Mouse (Mus musculus) liver, adult 2 months (tissue): Measurements from ENCODE around the gene Mecom. TPM values are rescaled to one million over a fixed set of nuclear protein-coding genes. Genes with fewer than 3 reads are reported as not detected.

Experiments used
- DNase-seq: peaks from one replicate; pipeline ENCODE4 v3.0.0-alpha.2; 2011; ENCODE audit warnings: low read depth, low spot score; ENCODE audit errors: extremely low read depth
- H3K27ac ChIP-seq: fragments of 200-500 bp; replicated peaks from 2 replicates; pipeline ENCODE4 v1.5.1; 2012; ENCODE audit warnings: low read depth, mild to moderate bottlenecking, control low read depth, inconsistent platforms, low read length; ENCODE audit not compliant: insufficient read depth
- H3K27me3 ChIP-seq: fragments of 200-500 bp; 2 replicates; pipeline ENCODE4 v1.6.1; 2012; ENCODE audit warnings: mild to moderate bottlenecking, moderate library complexity, low read length, inconsistent platforms; ENCODE audit not compliant: control insufficient read depth, insufficient read depth
- H3K36me3 ChIP-seq: fragments of 200-500 bp; 2 replicates; pipeline ENCODE4 v1.6.1; 2012; ENCODE audit warnings: low read length, inconsistent platforms; ENCODE audit not compliant: control insufficient read depth, insufficient read depth
- H3K4me1 ChIP-seq: fragments of 200-500 bp; 2 replicates; pipeline ENCODE4 v1.6.1; 2011; ENCODE audit warnings: low read length; ENCODE audit not compliant: control insufficient read depth, insufficient read depth
- H3K4me3 ChIP-seq: fragments of 200-500 bp; 2 replicates; pipeline ENCODE4 v1.5.1; 2011; ENCODE audit warnings: low read depth, mild to moderate bottlenecking, control low read depth, low read length, moderate library complexity; ENCODE audit not compliant: insufficient read depth
- H3K79me2 ChIP-seq: fragments of 200-500 bp; 2 replicates; pipeline ENCODE4 v1.6.1; 2012; ENCODE audit warnings: inconsistent platforms, mild to moderate bottlenecking, low read length, moderate library complexity; ENCODE audit not compliant: control insufficient read depth, insufficient read depth
- H3K9ac ChIP-seq: fragments of 200-500 bp; 2 replicates; pipeline ENCODE4 v1.6.1; 2012; ENCODE audit warnings: low read depth, mild to moderate bottlenecking, control low read depth, inconsistent platforms, low read length
- CTCF ChIP-seq: fragments of 200-500 bp; IDR thresholded peaks from 2 replicates; pipeline ENCODE4 v1.5.1; 2011; ENCODE audit warnings: low read depth, low read length, control low read depth
- POLR2A ChIP-seq: fragments of 200-500 bp; IDR thresholded peaks from 2 replicates; pipeline ENCODE4 v1.6.1; 2011; ENCODE audit warnings: low read length, control low read depth; ENCODE audit not compliant: insufficient read depth; ENCODE audit errors: extremely low read depth
- WGBS: fragments of 180-500 bp; shearing (Covaris S2); methylation state at CpG from one replicate; pipeline ENCODE4 v1.1.7; 2018; 5-methylcytosine and 5-hydroxymethylcytosine counted together
- polyA plus RNA-seq: library from polyadenylated mRNA; depleted of rRNA; stranded (reverse); fragments of >200 nt; gene quantifications from 2 replicates; pipeline ENCODE4 v1.2.3, GENCODE M21; 2012
- total RNA-seq: library from RNA; depleted of rRNA; stranded (reverse); fragments of >200 nt; gene quantifications from 2 replicates; pipeline ENCODE4 v1.2.3, GENCODE M21; 2014

Mecom gene
- total and polyA plus RNA-seq, 2 experiments: 0.39 to 1.4 TPM

DNA sequence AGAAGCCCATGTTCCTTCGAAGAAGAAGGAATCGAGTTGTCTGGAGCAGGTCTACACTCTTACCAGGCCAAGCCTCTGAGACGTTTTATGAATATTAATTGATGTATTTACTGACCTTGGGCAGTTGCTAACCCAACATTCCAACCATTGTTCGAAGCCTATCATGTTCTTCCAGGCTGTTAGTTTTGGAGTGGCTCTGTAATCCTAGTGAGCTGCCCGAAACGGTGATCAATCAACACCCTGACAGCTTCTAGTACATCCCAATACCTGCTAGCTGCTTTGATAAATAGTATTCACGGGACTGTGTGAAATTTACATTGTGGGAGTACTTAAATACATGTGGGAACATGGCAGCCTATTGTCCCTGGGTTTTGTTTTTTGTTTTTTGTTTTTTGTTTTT lies 293.4 kb downstream of the Mecom start:
- no peaks in the 10 kb centered on the region; the same call in 1 of the 2 replicates for H3K4me1 ChIP-seq
- DNase-seq: no peak
- H3K27ac ChIP-seq: no peak overlapping the region
- H3K9ac ChIP-seq: no peak overlapping the region
- 52% methylated on average over 7 of the region's 7 CpGs for WGBS
- TF ChIP-seq POLR2A: no peak
- no peak for TF ChIP-seq CTCF
- no peaks in the 10 kb centered on the region for H3K27me3 ChIP-seq
- no peaks in the 10 kb centered on the region for H3K79me2 ChIP-seq
- no peak overlapping the region for H3K4me3 ChIP-seq
- H3K36me3 ChIP-seq: no peaks in the 10 kb centered on the region

DNA sequence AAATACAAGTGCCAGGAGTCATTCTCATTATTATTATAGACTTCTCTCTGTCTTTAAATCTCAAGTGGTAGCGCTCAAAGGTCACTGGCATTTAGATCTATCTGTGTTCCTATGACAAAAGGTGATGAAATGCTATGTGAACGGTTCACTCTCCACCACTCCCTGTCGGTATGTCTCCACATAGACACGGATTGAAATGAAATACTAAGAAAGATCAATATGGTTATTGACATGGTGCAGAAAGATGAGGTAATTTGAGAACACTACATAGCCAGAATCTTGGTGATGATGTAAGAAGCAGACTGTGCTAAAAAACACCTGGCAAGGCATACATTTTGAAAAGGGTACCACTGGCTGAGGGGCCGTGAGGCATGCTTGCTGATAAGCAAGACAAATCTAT lies 294.1 kb downstream of the Mecom start:
- H3K27ac ChIP-seq: no peak overlapping the region
- TF ChIP-seq CTCF: no peak
- no peak for TF ChIP-seq POLR2A
- no peaks in the 10 kb centered on the region for H3K27me3 ChIP-seq
- DNase-seq: peak; percentile 52
- no peaks in the 10 kb centered on the region for H3K36me3 ChIP-seq
- H3K4me1 ChIP-seq: no peaks in the 10 kb centered on the region; the same call in 1 of the 2 replicates
- H3K4me3 ChIP-seq: no peak overlapping the region
- H3K79me2 ChIP-seq: no peaks in the 10 kb centered on the region
- 25% methylated on average over 5 of the region's 5 CpGs for WGBS
- H3K9ac ChIP-seq: no peak overlapping the region

DNA sequence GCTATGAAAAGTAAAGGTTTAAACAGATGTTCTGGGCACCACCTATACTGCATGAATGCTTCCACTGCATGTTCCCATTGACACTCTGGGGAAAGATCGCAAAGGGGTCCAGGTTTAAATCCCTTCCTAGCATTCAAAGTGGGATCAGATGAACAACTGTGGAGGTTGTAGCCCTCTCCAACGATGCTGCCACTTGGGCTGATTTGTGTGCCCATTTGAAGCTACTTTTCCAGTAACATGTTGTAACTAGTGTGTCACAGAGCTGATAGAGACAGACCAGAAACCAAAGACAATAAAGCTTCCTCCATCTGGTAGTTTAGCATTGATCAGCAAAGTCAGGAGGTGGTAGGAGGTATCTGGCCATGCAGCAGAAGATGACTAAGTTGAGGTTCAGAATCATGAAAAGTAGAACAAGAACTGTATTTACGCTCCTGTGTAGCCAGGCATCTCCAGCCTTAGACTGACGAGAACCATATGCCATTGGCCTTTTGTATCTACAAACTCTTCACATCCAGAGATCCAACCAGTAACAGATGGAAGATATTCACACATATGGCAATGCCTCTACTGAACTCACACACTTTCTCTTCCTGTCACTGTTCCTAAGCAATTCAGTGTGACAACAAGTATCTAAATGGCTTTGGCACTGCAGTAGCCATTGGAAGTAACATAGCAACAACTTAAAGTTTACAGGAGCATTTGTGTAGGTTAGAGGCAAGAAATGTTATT lies 299.0 kb downstream of the Mecom start:
- Histone ChIP-seq H3K27me3 (no peaks in the 10 kb centered on the region), H3K4me3 (no peak overlapping the region), H3K27ac (no peak overlapping the region), H3K4me1 (no peaks in the 10 kb centered on the region), H3K36me3 (no peaks in the 10 kb centered on the region), H3K79me2 (no peaks in the 10 kb centered on the region), H3K9ac (no peak overlapping the region)
- TF ChIP-seq CTCF: no peak
- no peak for TF ChIP-seq POLR2A
- DNase-seq: no peak
- 89% methylated on average over 4 of the region's 4 CpGs for WGBS

DNA sequence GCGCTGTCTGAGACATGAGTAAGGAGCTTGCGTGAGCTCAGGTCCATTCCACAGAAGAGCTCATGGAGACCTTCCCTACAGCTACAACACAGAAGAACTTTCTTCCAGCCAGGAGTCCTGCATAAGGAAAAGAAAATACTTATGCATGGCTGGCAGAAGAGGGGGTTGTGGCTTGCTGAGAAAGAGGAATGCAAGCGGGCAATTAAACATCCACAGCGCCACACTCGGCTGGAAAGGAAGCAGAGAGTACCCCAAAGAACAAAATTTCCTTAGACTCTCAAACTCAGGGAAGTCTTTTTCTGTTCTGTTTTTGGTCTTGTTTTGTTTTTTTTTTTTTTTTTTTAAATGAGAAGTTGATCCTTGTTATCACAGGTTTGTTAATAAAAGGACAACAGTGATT lies 300.6 kb downstream of the Mecom start:
- DNase-seq: no peak
- H3K9ac ChIP-seq: no peak overlapping the region
- no peaks in the 10 kb centered on the region for H3K4me1 ChIP-seq
- H3K79me2 ChIP-seq: no peaks in the 10 kb centered on the region
- 88% methylated on average over 5 of the region's 5 CpGs for WGBS
- no peaks in the 10 kb centered on the region for H3K27me3 ChIP-seq
- TF ChIP-seq POLR2A: no peak
- no peak for TF ChIP-seq CTCF
- H3K36me3 ChIP-seq: no peaks in the 10 kb centered on the region
- no peak overlapping the region for H3K4me3 ChIP-seq
- H3K27ac ChIP-seq: no peak overlapping the region

DNA sequence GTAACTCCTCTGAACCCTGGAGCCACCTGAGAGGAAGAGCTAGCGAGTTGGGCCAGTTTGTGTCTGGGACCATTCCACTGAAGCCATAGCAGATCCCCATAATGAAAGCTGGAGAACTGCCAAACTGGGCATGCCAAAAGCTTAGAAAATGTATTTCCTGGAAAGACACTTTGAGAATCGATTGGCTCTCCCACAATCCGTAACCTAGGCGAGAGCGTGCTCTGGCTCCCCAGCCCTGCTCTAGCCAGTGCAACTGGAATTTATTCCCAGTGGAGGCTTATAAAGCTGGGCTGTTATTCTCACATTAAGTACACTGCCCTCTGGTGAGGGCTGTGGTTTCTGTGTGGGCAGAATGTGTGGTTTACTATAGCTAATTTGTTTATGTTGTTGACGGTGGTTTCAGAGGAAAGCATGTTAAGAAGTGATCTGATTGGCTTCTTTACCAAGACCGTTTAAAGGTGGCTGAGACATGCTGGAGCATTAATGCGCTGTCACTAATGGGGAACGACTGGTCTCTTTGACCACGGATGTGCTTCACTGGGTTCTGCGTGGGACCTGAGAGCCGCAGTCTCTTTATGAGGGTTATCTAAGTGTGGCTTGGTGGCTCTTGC lies 301.3 kb downstream of the Mecom start:
- no peak for TF ChIP-seq CTCF
- no peak for TF ChIP-seq POLR2A
- no peak for DNase-seq
- no peaks in the 10 kb centered on the region for H3K4me1 ChIP-seq
- no peaks in the 10 kb centered on the region for H3K79me2 ChIP-seq
- H3K9ac ChIP-seq: no peak overlapping the region
- H3K36me3 ChIP-seq: no peaks in the 10 kb centered on the region
- H3K4me3 ChIP-seq: no peak overlapping the region
- no peaks in the 10 kb centered on the region for H3K27me3 ChIP-seq
- no peak overlapping the region for H3K27ac ChIP-seq
- WGBS: 70% methylated on average over 12 of the region's 12 CpGs

DNA sequence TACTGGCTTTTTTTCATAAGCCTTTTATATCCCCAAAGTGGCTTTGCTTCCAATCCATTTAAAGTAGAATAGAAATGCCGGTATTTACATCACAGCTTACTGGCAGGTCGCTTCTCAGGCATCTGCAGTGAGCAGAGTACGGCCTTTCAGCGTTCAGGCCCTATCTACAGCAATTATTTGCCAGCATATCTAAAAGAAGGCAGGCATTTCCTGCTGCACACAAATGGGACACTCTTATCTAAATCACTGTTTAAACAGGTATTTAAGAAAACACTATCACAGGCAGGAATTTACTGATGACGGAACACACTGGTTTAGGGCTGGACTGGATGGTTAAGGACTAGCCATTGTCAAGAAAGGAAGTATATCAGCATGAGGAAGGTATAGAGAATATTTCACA lies 301.9 kb downstream of the Mecom start:
- Histone ChIP-seq H3K79me2 (no peaks in the 10 kb centered on the region), H3K27me3 (no peaks in the 10 kb centered on the region), H3K9ac (no peak overlapping the region), H3K4me1 (no peaks in the 10 kb centered on the region), H3K36me3 (no peaks in the 10 kb centered on the region), H3K4me3 (no peak overlapping the region), H3K27ac (no peak overlapping the region)
- TF ChIP-seq CTCF (no peak), POLR2A (no peak)
- WGBS: 36% methylated on average over 5 of the region's 5 CpGs
- DNase-seq: no peak
